Mouse (Mus musculus): ENCODE measurements around the gene Car10.
"Not testable (repeated sequence)": the region's sequence is repeated elsewhere in the genome, so short reads cannot be mapped to it uniquely, and the experiment has no call there.

Gene Car10

GRCm38 (mm10) chr11:93173533-93174308 lies 75.9 kb downstream of the Car10 start:
- no peak for DNase-seq

DNA sequence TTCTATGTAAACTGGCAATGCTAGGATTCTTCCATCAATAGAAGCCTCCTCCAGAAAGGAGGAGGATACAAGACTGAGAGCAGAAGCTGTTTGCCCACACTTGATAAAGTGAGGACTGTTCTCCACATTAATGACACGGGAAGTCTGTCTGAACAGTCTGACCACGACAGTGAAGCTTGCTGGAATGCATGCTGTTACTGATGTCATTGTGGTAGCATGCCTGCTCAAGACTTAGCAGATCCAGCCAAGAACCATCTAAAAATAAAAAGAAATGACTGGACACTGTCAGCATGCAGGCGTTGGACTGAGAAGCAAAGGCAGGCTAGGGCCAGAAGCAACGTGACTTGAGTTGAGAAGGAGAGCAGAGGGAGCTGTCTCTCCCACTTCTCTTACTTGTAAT lies 87.6 kb downstream of the Car10 start:
- DNase-seq: no peak

DNA sequence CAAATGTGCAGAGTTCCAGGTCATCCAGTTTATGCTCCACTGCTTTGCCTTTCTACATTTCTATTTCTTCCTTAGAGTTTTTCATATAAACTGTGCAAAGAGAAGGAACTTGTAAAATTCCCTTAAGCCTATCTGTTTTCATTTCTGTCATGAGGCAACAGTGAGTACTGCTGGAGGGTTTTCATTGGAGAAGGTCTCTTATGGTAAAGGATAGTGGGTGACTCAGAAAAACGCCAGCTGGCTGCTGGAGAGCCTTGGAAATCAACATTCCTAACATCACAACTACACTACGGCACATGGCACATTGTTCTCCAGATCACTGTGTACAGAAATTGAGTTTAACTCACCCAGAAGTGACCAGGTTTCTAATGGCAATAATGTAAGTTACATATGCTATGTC lies 88.3 kb downstream of the Car10 start:
- no peak for DNase-seq

DNA sequence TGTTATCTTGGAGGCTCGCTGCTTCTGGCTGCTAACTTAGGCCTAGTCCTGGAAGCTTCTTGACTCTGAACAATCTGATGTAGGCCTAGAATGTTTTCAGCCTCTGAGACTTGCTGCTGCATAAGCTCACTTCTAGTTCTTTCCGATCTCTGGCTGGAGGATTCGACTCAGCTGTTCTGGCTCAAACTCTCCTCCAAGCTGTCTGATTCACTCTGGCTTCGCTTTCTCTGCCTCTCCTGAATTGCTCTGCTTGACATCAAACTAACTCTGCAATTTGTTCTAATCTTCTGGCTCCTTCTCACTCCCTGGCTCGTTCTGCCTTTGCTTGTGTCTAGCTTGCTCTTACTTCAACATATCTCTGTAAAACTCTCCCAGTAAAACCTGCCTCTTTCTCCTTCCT lies 90.8 kb downstream of the Car10 start:
- no peak for DNase-seq

DNA sequence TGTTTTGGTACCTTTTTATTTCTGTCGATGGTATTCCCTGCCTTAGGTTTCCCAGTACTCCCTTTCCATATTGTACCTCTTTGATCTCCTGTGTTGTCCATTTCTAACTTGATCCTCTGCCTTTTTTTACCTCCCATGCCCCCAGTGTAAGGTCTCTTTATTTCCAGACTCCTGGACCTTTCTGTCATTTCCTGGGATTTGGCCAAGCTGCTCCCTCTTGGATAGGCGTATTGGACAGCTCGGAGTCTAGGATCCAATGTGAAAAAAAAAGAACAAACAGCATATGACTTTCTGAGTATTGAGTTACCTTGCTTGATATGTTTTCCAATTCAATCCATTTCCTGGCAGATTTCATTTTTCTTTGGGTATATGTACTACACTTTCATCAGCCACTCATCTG lies 102.2 kb downstream of the Car10 start:
- DNase-seq: no peak

- DNase-seq: no peak
These were observed 119.6 kb downstream of the Car10 start for GRCm38 (mm10) chr11:93217457-93217856.

GRCm38 (mm10) chr11:93230057-93230456 lies 132.2 kb downstream of the Car10 start:
- no peak for DNase-seq

GRCm38 (mm10) chr11:93249771-93250265 lies 152.0 kb downstream of the Car10 start:
- no peak for DNase-seq

DNA sequence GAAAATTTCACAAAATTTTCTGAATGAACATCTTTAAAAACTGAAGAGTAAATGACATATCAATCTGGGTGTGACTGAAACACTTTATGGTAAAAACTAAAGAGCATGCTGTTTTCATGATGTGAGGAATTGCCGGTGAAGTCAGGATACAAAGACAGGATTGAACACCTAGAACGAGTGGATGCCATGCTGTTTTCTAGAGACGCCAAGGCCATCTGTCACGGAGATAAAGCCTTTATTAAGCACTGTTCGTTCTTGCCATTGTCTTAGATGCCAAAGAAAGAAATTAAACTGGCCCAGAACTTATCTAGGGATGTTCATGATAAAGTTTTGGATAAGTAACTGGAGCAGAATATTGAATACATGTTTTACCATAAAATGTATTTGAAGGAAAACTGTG lies 153.9 kb downstream of the Car10 start:
- no peak for DNase-seq

GRCm38 (mm10) chr11:93263979-93264378 lies 166.2 kb downstream of the Car10 start:
- DNase-seq: no peak

DNA sequence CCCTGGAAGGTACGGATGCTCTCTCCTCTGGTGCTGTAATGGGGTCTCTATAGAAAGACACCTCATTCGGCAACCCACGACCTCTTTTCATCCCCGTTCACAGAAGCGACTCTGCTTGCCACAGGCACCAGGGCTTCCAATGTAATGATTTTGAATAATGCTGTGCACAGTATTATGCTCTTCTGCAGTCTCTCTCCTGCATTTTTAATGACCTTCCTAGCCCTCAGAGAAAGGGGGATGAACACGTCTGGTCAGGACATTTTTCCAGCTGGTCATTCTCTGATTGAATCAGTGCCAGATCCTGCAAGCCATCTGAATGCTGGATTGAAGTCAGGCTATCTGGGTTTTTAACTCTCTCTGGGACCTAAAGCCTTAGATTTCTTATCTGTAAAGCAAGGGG lies 174.2 kb downstream of the Car10 start:
- DNase-seq: no peak

GRCm38 (mm10) chr11:93273906-93274305 lies 176.1 kb downstream of the Car10 start:
- DNase-seq: no peak

GRCm38 (mm10) chr11:93293661-93294060 lies 195.8 kb downstream of the Car10 start:
- no peak for DNase-seq

DNA sequence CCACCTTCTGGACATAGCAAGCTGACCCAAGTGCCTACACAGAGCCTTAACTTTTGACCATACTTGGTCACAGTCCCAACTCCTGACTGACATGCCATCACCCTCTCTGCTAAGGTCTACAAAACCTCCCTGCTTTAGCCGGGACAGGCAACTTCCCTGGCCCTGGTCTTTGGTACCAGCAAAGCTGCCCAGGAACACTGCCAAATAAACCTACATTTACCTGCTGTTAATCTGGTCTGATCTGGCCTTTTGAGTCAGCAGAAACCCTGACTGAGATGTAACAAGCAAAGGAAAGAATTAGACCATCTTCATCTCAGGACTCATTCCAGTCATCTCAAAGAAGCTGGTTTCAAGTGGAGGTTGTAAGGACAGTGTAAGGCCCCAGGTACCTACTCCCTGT lies 212.2 kb downstream of the Car10 start:
- no peak for DNase-seq

GRCm38 (mm10) chr11:93337756-93338155 lies 239.9 kb downstream of the Car10 start:
- no peak for DNase-seq

DNA sequence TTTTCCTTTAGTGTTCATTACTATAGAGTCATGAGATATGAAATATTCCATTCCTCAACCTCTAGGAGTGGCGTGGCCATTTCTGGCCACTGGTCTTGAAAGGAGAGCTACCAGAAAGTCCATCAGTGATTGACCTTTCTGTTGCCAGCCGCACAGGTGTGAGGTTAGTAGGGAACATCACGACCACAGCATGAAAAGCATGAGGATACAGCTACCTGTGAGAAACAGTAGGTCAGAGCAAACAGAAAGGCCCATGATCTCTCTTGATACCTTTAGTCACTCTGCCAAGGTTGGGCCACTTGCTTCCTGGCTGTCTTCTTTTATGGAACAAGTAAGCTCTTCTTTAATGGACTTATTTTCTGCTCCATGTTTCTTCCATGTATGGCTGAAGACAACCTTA lies 246.1 kb downstream of the Car10 start:
- DNase-seq: no peak

DNA sequence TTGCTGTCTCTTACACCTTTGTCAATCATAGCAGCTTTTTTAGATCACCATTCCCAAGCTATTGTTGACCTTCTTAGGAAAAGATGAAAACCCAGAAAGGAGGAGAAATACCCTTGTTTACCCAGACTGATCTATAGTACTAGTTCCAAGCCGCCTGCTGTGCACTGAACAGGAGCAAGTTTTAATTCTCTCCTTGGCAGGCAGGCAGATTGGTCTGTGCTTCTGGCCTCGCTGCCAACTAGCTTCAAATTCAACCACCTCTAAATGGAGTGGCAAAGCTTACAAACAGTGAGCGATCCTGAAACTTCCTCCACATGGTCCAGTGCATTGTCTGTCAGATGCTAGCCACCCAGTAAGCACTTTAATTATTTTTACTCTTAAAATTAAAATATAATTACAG lies 247.0 kb downstream of the Car10 start:
- DNase-seq: no peak

GRCm38 (mm10) chr11:93361576-93361975 lies 263.7 kb downstream of the Car10 start:
- peak; percentile 6 for DNase-seq

- no peak for DNase-seq
These were observed 266.3 kb downstream of the Car10 start for GRCm38 (mm10) chr11:93364171-93364570.

- no peak for DNase-seq
These were observed 269.4 kb downstream of the Car10 start for GRCm38 (mm10) chr11:93367244-93367643.

DNA sequence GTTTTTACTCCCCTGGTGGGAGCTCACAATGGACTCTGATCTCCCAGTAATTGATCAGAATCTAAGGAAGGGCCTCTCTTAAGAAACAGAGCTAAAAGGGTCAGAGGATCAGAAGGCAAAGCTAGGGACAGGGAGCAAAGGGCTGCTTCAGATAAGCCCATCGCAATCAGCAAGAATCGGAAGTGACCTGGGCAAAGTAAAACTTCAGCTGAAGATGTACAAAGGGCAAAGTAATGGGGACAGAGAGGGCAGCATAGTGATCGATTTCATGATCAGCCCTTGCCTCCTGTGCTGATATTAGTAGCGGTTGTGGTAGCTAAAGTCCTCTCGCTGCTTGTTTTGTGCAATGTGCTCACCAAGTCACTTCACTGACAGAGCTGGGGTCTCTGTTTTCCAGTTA lies 269.9 kb downstream of the Car10 start:
- no peak for DNase-seq

DNA sequence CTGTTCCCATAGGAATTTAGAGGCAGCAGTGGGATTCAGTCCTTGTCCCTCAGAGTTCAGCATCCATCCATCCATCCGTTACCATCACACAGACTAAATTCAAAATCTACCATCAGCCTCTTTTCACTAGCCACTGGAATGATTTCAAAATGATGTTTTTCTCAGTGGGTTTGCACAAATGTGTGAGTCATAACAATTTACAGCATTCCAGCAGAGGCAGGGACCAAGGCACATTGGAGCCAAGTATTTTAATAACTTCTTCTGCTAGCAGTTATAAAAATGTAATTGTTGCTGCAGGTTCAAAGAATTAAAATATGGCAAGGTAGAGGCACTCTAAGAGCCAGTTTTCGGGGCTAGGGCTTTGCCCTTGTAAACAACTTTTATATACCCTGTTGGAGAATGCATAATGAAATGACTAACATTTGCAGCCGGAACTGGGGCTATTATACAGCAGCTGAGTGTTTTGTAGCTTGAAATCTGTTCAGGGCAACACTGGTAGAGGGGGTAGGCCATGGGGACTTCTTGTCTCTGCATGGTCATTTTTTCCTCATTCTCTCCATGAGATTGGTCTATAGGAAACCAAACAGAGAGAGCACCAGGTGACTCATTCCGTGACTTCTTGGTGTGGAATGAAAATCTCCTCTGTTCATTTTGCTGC lies 276.0 kb downstream of the Car10 start:
- no peak for DNase-seq

DNA sequence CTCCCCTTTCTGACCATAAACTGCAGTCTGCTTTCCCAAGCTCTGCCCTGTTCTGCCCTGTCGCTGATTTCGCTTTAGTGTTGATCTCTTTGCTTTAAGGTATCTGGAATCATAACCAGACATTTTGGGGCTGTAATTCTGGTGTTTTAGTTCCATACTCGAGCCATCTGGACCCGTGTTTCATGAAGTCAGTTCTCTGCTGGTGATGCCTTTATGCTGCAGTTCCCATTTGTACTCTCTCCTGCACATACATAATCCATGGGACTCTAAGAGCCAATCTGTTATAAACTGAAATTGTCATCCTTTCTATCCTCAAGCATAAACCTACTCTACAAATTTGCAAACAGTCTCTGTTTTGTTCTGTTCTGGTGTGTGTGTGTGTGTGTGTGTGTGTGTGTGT lies 293.3 kb downstream of the Car10 start:
- DNase-seq: no peak

GRCm38 (mm10) chr11:93393371-93393770 lies 295.5 kb downstream of the Car10 start:
- DNase-seq: not testable (repeated sequence)

DNA sequence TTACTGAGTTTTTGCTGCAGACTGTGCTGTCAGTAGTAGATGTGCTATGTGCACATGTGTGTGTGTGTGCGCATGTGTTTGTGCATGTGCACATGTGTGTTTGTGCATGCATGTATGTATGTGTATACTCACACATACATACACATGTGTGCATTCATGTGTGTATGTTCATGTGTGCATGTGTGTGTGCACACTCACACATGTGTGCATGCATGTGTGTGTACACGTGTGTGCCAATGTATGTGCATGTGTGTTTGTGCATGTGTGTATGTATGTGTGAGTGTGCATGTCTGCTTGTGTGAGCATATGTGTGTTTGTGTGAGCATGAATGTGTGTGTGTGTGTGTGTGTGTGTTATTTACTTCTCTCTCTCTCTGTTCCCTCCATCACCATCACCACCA lies 298.5 kb downstream of the Car10 start:
- DNase-seq: no peak

All from kidney, postnatal 10 days (tissue).